Mouse (Mus musculus) lung, postnatal 0 days (tissue): ENCODE measurements around the gene Phxr2.

Experiments used
- CTCF ChIP-seq: IDR thresholded peaks from 2 replicates; pipeline ENCODE4 v1.5.1; 2016; ENCODE audit warnings: antibody characterized with exemption, mild to moderate bottlenecking
- EP300 ChIP-seq: IDR thresholded peaks from 2 replicates; pipeline ENCODE4 v1.6.1; 2016; ENCODE audit warnings: antibody characterized with exemption, mild to moderate bottlenecking, control low read depth

DNA sequence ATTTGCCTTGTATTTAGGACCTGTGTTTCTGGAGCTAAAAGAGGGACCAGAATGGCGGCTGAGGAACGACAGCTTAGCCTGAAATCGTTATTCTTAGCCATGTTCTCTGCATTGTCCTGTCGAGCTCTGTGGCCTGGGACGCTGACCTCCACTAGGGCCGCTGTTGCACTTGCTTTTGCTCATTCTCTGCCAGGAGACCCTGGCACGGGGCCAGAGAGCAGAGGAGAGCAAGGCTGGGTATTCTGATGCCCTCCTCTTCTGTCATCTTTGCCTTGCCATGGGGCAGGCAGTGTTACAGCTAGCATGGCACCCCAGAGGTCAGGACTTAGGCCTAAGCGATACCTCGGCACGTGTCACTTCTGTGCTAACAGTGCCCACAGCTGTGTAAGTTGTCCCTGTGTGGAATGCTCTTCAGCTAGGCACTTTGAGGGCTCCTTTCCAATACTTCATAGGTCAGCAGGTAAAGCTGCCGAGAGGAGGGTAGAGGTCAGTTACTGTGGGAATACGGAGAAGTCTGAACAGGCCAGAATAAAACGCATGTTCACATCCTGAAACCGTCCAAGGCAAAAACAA lies 42.6 kb downstream of the Phxr2 start:
- peak; percentile 27 for TF ChIP-seq CTCF
- TF ChIP-seq EP300, result no peak
